Mouse (Mus musculus) limb, embryonic 11.5 days (tissue): ENCODE results near the gene Olfr584. TPM values are rescaled to one million over a fixed set of nuclear protein-coding genes. Genes with fewer than 3 reads are reported as not detected.

Experiments used
- ATAC-seq: fragments of 200-750 bp; cut with Nextera tagmentation; 2 replicates; pipeline ENCODE4 v1.8.0; 2017; ENCODE audit warnings: low read depth; ENCODE audit not compliant: insufficient number of reproducible peaks, low FRiP score, low TSS enrichment
- DNase-seq: peaks from one replicate; pipeline ENCODE4 v3.0.0-alpha.2; 2015; ENCODE audit warnings: low spot score
- H3K27ac ChIP-seq: fragments of 300-500 bp; sonication (generic); replicated peaks from 2 replicates; pipeline ENCODE4 v1.5.1; 2014; ENCODE audit warnings: low read depth, mild to moderate bottlenecking, low read length
- H3K27me3 ChIP-seq: fragments of 300-500 bp; sonication (generic); 2 replicates; pipeline ENCODE4 v1.6.1; 2014; ENCODE audit warnings: mild to moderate bottlenecking, low read length, mixed read lengths; ENCODE audit not compliant: control insufficient read depth, insufficient read depth
- H3K36me3 ChIP-seq: fragments of 300-500 bp; sonication (generic); 2 replicates; pipeline ENCODE4 v1.6.1; 2014; ENCODE audit warnings: mild to moderate bottlenecking, low read length, moderate library complexity, mixed read lengths; ENCODE audit not compliant: control insufficient read depth, insufficient read depth
- H3K4me1 ChIP-seq: fragments of 300-500 bp; sonication (generic); 2 replicates; pipeline ENCODE4 v1.6.1; 2014; ENCODE audit warnings: low read length, mixed read lengths; ENCODE audit not compliant: control insufficient read depth, insufficient read depth
- H3K4me2 ChIP-seq: fragments of 300-500 bp; sonication (generic); 2 replicates; pipeline ENCODE4 v1.6.1; 2014; ENCODE audit warnings: low read depth, mild to moderate bottlenecking, moderate library complexity; ENCODE audit not compliant: severe bottlenecking
- H3K4me3 ChIP-seq: fragments of 300-500 bp; sonication (generic); 2 replicates; pipeline ENCODE4 v1.5.1; 2014; ENCODE audit warnings: low read depth, low read length
- H3K9ac ChIP-seq: fragments of 300-500 bp; sonication (generic); 2 replicates; pipeline ENCODE4 v1.6.1; 2014; ENCODE audit warnings: mild to moderate bottlenecking, low read length
- H3K9me3 ChIP-seq: fragments of 300-500 bp; sonication (generic); 2 replicates; pipeline ENCODE4 v1.6.1; 2016; ENCODE audit warnings: low read length; ENCODE audit not compliant: control insufficient read depth
- WGBS: fragments of 180-500 bp; shearing (Covaris S2); extraction: QIAGEN DNeasy Blood & Tissue Kit; methylation state at CpG from one replicate; pipeline ENCODE4 v1.1.7; 2014; 5-methylcytosine and 5-hydroxymethylcytosine counted together
- polyA plus RNA-seq: library from polyadenylated mRNA; unstranded; fragments of >200 nt; fragmentation: Nextera tagmentation; extraction: Ambion mirVana; gene quantifications from 2 replicates; pipeline ENCODE4 v1.2.1, GENCODE M21; 2014

Gene Olfr584
- not detected in 2 replicates for polyA plus RNA-seq

DNA sequence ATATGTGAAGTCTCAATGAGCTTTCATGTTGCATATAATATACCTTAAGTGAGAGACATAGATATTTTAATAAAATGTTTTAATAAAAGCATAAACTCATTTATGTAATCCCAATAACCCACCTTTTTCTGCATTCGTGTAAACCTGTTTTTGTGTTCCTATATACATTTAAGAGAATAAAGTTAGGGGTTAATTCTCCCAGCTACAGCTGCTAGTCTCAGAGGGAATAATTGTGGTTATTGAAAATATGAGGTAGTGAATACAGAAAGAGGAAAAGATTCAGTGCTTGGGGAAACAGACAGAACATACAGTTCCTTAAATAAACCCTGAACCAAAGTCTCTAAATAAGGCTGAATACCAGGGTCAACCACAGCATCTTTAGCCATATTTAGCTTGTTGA lies at the start of gene Olfr584:
TSS of gene Olfr584 (plus strand) at position 301 of the 400 bp plus-strand sequence.
- DNase-seq (no peak), ATAC-seq (no peak)
- no peaks in the 10 kb centered on the region for H3K27me3 ChIP-seq
- no peaks in the 10 kb centered on the region for H3K9me3 ChIP-seq
- H3K27ac ChIP-seq, result no peak within 1 kb of the TSS
- no peak within 1 kb of the TSS for H3K4me3 ChIP-seq
- no peak within 1 kb of the TSS for H3K4me2 ChIP-seq
- H3K36me3 ChIP-seq, result no peaks in the 10 kb centered on the region
- WGBS, result 94% methylated on average over 1 of the region's 1 CpGs
- no peak within 1 kb of the TSS for H3K9ac ChIP-seq
- no peaks in the 10 kb centered on the region for H3K4me1 ChIP-seq

DNA sequence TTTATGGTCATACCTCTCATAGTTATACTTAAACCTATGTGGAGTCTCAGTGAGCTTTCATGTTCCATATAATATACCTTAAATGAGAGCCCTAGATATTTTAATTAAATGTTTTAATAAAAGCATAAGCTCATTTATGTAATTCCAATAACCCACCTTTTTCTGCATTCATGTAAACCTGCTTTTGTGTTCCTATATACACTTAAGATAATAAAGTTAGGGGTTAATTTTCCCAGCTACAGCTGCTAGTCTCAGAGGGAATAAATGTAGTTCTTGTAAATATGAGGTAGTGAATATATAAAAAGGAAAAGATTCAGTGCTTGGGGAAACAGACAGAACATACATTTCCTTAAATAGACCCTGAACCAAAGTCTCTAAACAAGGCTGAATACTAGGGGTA lies 44.0 kb upstream of the Olfr584 start, which contains the start of gene Olfr582:
TSS of gene Olfr582 (plus strand) at position 301 of the 400 bp plus-strand sequence.
- H3K4me3 ChIP-seq, result no peak within 1 kb of the TSS
- no peak within 1 kb of the TSS for H3K9ac ChIP-seq
- ATAC-seq (no peak), DNase-seq (no peak)
- no peaks in the 10 kb centered on the region for H3K4me1 ChIP-seq
- no peak within 1 kb of the TSS for H3K4me2 ChIP-seq
- H3K36me3 ChIP-seq, result no peaks in the 10 kb centered on the region
- H3K27ac ChIP-seq, result no peak within 1 kb of the TSS
- H3K9me3 ChIP-seq, result no peaks in the 10 kb centered on the region
- no peaks in the 10 kb centered on the region for H3K27me3 ChIP-seq

DNA sequence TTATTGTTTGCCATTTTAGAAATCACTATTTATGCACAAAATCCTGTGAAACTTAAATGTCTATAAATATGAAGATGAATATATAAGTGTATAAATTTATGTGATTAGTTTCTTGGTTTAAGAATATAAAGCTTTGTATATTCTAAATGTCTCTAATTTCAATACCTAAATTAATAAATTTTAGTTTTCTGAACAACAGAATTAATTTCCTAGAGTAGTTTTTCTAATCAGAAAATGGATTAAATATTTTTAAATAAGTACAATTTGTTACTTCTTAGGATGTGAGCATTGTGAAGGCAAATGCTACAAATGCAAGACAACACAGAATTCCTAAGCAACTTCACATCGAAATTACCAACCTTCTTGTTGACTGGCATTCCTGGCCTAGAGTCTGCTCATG lies 30.7 kb upstream of the Olfr584 start, which contains the start of gene Olfr583:
TSS of gene Olfr583 (plus strand) at position 301 of the 400 bp plus-strand sequence.
- no peak for DNase-seq
- H3K4me1 ChIP-seq, result no peaks in the 10 kb centered on the region
- no peak for ATAC-seq
- H3K4me2 ChIP-seq, result no peak within 1 kb of the TSS
- no peaks in the 10 kb centered on the region for H3K36me3 ChIP-seq
- no peaks in the 10 kb centered on the region for H3K27me3 ChIP-seq
- no peaks in the 10 kb centered on the region for H3K9me3 ChIP-seq
- no peak within 1 kb of the TSS for H3K9ac ChIP-seq
- no peak within 1 kb of the TSS for H3K27ac ChIP-seq
- no peak within 1 kb of the TSS for H3K4me3 ChIP-seq
- WGBS, result 95% methylated on average over 1 of the region's 1 CpGs

DNA sequence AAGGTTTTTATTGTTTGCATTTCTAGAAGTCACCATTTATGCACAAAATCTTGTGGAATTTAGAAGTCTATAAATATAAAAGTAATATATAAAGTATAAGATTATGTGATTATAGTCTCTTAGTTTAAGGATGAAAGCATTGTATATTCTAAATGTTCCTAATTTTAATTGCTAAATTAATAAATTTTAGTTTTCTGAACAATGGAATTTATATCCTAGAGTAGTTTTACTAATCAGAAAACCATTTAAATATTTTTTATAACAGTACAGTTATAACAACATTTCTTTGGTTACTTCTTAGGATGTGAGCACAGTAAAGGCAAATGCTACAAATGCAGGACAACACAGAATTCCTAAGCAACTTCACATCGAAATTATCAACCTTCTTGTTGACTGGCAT lies 15.7 kb downstream of the Olfr584 start, which contains the start of gene Olfr585:
TSS of gene Olfr585 (plus strand) at position 301 of the 400 bp plus-strand sequence.
- Histone ChIP-seq H3K4me1 (no peaks in the 10 kb centered on the region), H3K36me3 (no peaks in the 10 kb centered on the region), H3K4me2 (no peak within 1 kb of the TSS), H3K27ac (no peak within 1 kb of the TSS), H3K27me3 (no peaks in the 10 kb centered on the region), H3K4me3 (no peak within 1 kb of the TSS), H3K9me3 (no peaks in the 10 kb centered on the region), H3K9ac (no peak within 1 kb of the TSS)
- 79% methylated on average over 1 of the region's 1 CpGs for WGBS
- DNase-seq, result no peak
- ATAC-seq, result no peak

DNA sequence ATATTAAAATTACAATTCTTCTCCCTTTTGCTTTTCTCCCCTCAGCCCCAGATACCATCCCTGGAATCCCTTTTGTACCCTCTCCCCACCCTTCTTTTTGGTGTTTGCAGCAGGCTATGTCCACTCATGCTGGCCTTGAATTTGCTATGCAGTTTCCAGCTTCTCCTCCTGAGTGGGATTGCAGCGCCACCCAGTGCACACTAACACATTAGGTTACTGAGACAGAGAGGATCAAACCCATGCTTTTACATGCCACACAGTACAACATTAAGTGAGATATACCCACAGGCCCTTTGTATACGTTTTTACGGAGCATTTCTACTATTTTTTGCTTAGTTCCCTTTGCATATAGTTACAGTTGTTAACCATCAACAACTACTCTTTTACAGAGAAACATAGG lies 37.7 kb downstream of the Olfr584 start:
- H3K9ac ChIP-seq, result no peak overlapping the region
- 46% methylated on average over 3 of the region's 3 CpGs for WGBS
- no peaks in the 10 kb centered on the region for H3K4me1 ChIP-seq
- H3K36me3 ChIP-seq, result no peaks in the 10 kb centered on the region
- ATAC-seq, result no peak
- no peaks in the 10 kb centered on the region for H3K27me3 ChIP-seq
- H3K4me2 ChIP-seq, result no peak overlapping the region
- H3K9me3 ChIP-seq, result no peaks in the 10 kb centered on the region
- no peak for DNase-seq
- H3K27ac ChIP-seq, result no peak overlapping the region
- no peak overlapping the region for H3K4me3 ChIP-seq

DNA sequence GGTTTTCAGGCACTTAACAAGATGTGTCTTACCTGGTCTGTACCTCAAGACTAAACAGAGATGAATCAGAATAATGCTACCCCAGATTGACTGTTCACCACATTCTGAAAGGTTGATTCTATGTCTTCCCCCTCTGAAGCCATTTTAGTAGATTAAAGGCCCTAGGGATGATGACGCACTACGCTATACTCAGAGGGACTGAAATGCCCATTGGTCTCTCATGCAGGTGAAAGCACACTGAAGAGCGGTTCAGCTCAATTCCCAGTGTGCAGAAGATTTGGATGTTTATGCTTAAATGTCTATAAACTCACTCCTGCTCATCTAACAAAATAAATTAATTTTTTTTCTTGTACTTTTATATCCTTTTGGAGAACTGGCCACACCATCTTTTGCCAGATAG lies 43.9 kb downstream of the Olfr584 start, which contains the start of gene Olfr586:
TSS of gene Olfr586 (minus strand) at position 101 of the 400 bp plus-strand sequence.
- H3K9me3 ChIP-seq, result no peaks in the 10 kb centered on the region
- ATAC-seq (no peak), DNase-seq (no peak)
- H3K36me3 ChIP-seq, result no peaks in the 10 kb centered on the region
- no peak within 1 kb of the TSS for H3K4me3 ChIP-seq
- H3K27ac ChIP-seq, result no peak within 1 kb of the TSS
- H3K4me1 ChIP-seq, result no peaks in the 10 kb centered on the region
- H3K27me3 ChIP-seq, result no peaks in the 10 kb centered on the region
- no peak within 1 kb of the TSS for H3K4me2 ChIP-seq
- H3K9ac ChIP-seq, result no peak within 1 kb of the TSS
- 96% methylated on average over 3 of the region's 3 CpGs for WGBS

Other genes with a start within 250 kb of the Olfr584 start
- not detected in 2 replicates for gene Olfr566, start 223.1 kb upstream of the Olfr584 start, polyA plus RNA-seq
- not detected in 2 replicates for gene Olfr568, start 204.8 kb upstream of the Olfr584 start, polyA plus RNA-seq
- not detected in 2 replicates for gene Olfr569, start 191.0 kb upstream of the Olfr584 start, polyA plus RNA-seq
- not detected in 2 replicates for gene Olfr570, start 187.3 kb upstream of the Olfr584 start, polyA plus RNA-seq
- gene Olfr571, start 164.3 kb upstream of the Olfr584 start, polyA plus RNA-seq, result not detected in 2 replicates
- gene Olfr572, start 157.5 kb upstream of the Olfr584 start, polyA plus RNA-seq, result not detected in 2 replicates
- gene Olfr573-ps1, start 139.3 kb upstream of the Olfr584 start, polyA plus RNA-seq, result not detected in 2 replicates
- gene Olfr574, start 133.4 kb upstream of the Olfr584 start, polyA plus RNA-seq, result not detected in 2 replicates
- gene Olfr575, start 123.1 kb upstream of the Olfr584 start, polyA plus RNA-seq, result not detected in 2 replicates
- not detected in 2 replicates for gene Olfr576, start 119.2 kb upstream of the Olfr584 start, polyA plus RNA-seq
- not detected in 2 replicates for gene Olfr577, start 105.9 kb upstream of the Olfr584 start, polyA plus RNA-seq
- gene Olfr578, start 92.6 kb upstream of the Olfr584 start, polyA plus RNA-seq, result not detected in 2 replicates
- not detected in 2 replicates for gene Olfr582, start 43.9 kb upstream of the Olfr584 start, polyA plus RNA-seq
- not detected in 2 replicates for gene Olfr583, start 30.6 kb upstream of the Olfr584 start, polyA plus RNA-seq
- not detected in 2 replicates for gene Olfr585, start 15.8 kb downstream of the Olfr584 start, polyA plus RNA-seq
- not detected in 2 replicates for gene Olfr586, start 43.8 kb downstream of the Olfr584 start, polyA plus RNA-seq
- gene Olfr588-ps1, start 59.0 kb downstream of the Olfr584 start, polyA plus RNA-seq, result not detected in 2 replicates
- gene Olfr589, start 74.5 kb downstream of the Olfr584 start, polyA plus RNA-seq, result not detected in 2 replicates
- gene Olfr591, start 96.5 kb downstream of the Olfr584 start, polyA plus RNA-seq, result not detected in 2 replicates
- gene Olfr592, start 102.9 kb downstream of the Olfr584 start, polyA plus RNA-seq, result not detected in 2 replicates
- gene Olfr593, start 130.0 kb downstream of the Olfr584 start, polyA plus RNA-seq, result not detected in 2 replicates
- not detected in 2 replicates for gene Olfr594, start 135.1 kb downstream of the Olfr584 start, polyA plus RNA-seq
- gene Usp17ld, start 170.6 kb downstream of the Olfr584 start, polyA plus RNA-seq, result not detected in 2 replicates
- not detected in 2 replicates for gene Olfr596, start 223.8 kb downstream of the Olfr584 start, polyA plus RNA-seq
- gene Olfr597, start 234.4 kb downstream of the Olfr584 start, polyA plus RNA-seq, result not detected in 2 replicates
- gene Olfr598, start 241.7 kb downstream of the Olfr584 start, polyA plus RNA-seq, result not detected in 2 replicates